Mouse (Mus musculus) embryo, embryonic 9.5 days (tissue): ENCODE measurements around the gene Scgb1b12.
"Not testable (repeated sequence)": the region's sequence is repeated elsewhere in the genome, so short reads cannot be mapped to it uniquely, and the experiment has no call there.

Experiments
- DNase-seq: peaks from one replicate; pipeline ENCODE4 v3.0.0-alpha.2; 2017; ENCODE audit errors: extremely low spot score

Gene Scgb1b12

DNA sequence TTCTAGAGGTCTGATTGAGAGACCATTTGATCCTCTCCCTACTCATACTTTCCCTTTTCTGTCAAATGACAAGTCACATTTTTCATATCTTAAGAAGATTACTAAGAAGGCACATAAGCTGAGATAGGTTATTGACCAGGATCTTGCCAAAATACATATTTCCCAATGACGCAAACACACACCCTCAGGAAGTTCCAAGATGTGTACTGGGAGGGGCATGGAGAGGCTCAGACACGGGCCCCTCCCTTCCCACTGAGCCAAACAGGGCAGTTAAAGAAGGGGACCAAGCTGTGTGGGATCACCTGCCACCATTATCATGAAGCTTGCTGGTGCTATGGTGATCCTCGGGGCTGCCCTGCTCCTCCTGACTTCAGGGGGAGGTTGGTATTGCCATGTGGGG lies at the start of gene Scgb1b12:
Gene Scgb1b12, plus strand, starts transcription at position 301 of the 400 bp plus-strand sequence.
- DNase-seq, result not testable (repeated sequence)

DNA sequence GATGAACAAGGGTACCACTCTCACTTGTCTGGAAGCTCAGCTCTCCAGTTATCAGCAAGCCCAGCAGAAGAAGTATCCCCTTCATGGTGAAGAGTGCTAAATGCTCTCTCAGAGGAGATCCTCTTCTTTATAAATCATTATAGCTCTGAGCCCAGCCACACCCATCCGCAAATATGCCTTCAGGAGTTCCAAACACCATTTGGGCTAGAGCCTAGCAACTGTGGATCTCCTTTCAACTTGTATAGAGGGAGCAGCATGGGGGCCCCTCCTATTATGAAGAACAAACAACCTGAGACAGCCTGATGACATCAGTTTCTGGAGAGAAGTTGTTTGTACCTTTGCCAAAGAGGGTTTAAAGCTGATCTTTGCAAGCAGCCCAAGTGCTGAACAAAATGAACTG lies 6.8 kb upstream of the Scgb1b12 start, which contains the start of gene Scgb2b12:
Gene Scgb2b12, minus strand, starts transcription at position 101 of the 400 bp plus-strand sequence.
- DNase-seq, result not testable (repeated sequence)
